In genomic region chr9:37460043-37460960, GRCm38 (mm10) we compare ENCODE assay signal across 8 mouse cellular contexts. TPM values are rescaled to one million over a fixed set of nuclear protein-coding genes. Genes with fewer than 3 reads are reported as not detected.
DNase-seq lines count a peak whose midpoint lies in the region; ATAC-seq and TF ChIP-seq lines count a peak whose summit lies in the region.

No protein-coding gene starts in this region.

- DNase-seq in thymus, postnatal 14 days: peak; percentile 15
- DNase-seq in thymus, adult 2 months: no peak
- peak; percentile 32 to 37 for DNase-seq in cerebellum, postnatal 36 days
- peak; percentile 56 for DNase-seq in kidney, postnatal 10 days
- DNase-seq in retina, postnatal 1 day: peak; percentile 84
- no peak for DNase-seq in T-cell, adult 2 months (ENCODE audit: low spot score)

- no peaks in the 10 kb centered on the region for H3K36me3 ChIP-seq in thymus, adult 2 months (ENCODE audit: control insufficient read depth, insufficient read depth, low read length)
- H3K36me3 ChIP-seq in heart, embryonic 11.5 days (ENCODE audit: control insufficient read depth, insufficient read depth, low read length): no peaks in the 10 kb centered on the region
- H3K36me3 ChIP-seq in liver, embryonic 16.5 days (ENCODE audit: control insufficient read depth, insufficient read depth): no peaks in the 10 kb centered on the region

- no peak overlapping the region for H3K4me3 ChIP-seq in thymus, adult 2 months (ENCODE audit: control insufficient read depth, insufficient read depth, low read length)
- peak overlapping the region; percentile 44 for H3K4me3 ChIP-seq in heart, embryonic 11.5 days (ENCODE audit: low read depth, low read length)
- peak overlapping the region; percentile 37 for H3K4me3 ChIP-seq in liver, embryonic 16.5 days (ENCODE audit: low read depth, low read length)

- H3K27me3 ChIP-seq in thymus, adult 2 months (ENCODE audit: control insufficient read depth, insufficient read depth, low read length): peaks cover 21% of the 10 kb centered on the region
- peaks cover 75% of the 10 kb centered on the region for H3K27me3 ChIP-seq in heart, embryonic 11.5 days (ENCODE audit: control insufficient read depth, insufficient read depth, low read length)
- H3K27me3 ChIP-seq in liver, embryonic 16.5 days (ENCODE audit: control insufficient read depth, insufficient read depth, low read depth, low read length): peaks cover 79% of the 10 kb centered on the region

- TF ChIP-seq CTCF in thymus, adult 2 months (IDR thresholded peaks at IDR 0.05; ENCODE audit: borderline replicate concordance, control insufficient read depth, extremely low read depth, insufficient read depth, low read length, poor library complexity): no peak

- H3K27ac ChIP-seq in thymus, adult 2 months (ENCODE audit: control insufficient read depth, insufficient read depth, low read length): no peak overlapping the region
- no peak overlapping the region for H3K27ac ChIP-seq in heart, embryonic 11.5 days (ENCODE audit: low read depth, low read length)
- H3K27ac ChIP-seq in liver, embryonic 16.5 days (ENCODE audit: low read length): no peak overlapping the region

- H3K4me1 ChIP-seq in thymus, adult 2 months (replicated peaks; ENCODE audit: control insufficient read depth, insufficient read depth, low read length): no peaks in the 10 kb centered on the region
- H3K4me1 ChIP-seq in heart, embryonic 11.5 days (ENCODE audit: control insufficient read depth, insufficient read depth, low read length): peaks cover 6% of the 10 kb centered on the region; the same call in 1 of the 2 replicates
- H3K4me1 ChIP-seq in liver, embryonic 16.5 days (ENCODE audit: control insufficient read depth, low read depth, low read length): peaks cover 4% of the 10 kb centered on the region; the same call in 1 of the 2 replicates

- peak overlapping the region; percentile 80 for H3K4me2 ChIP-seq in heart, embryonic 11.5 days
- peak overlapping the region; percentile 42 for H3K4me2 ChIP-seq in liver, embryonic 16.5 days (ENCODE audit: low read depth, low read length)

- no peak for TF ChIP-seq POLR2A in thymus, adult 2 months (IDR thresholded peaks at IDR 0.05; ENCODE audit: control insufficient read depth, extremely low read depth, insufficient read depth, low read length, poor library complexity)

- no peak overlapping the region for H3K9ac ChIP-seq in heart, embryonic 11.5 days (ENCODE audit: low read depth, low read length)
- no peak overlapping the region for H3K9ac ChIP-seq in liver, embryonic 16.5 days (ENCODE audit: low read depth, low read length)

- ATAC-seq in heart, embryonic 11.5 days (replicated peaks; ENCODE audit: insufficient number of reproducible peaks, low FRiP score, low TSS enrichment): no peak; the same call in 1 of the 2 replicates
- ATAC-seq in liver, embryonic 16.5 days (ENCODE audit: low read depth): no peak

- 2% methylated on average over 81 of the region's 81 CpGs for WGBS in thymus, adult 2 months
- under 1% methylated on average over 81 of the region's 81 CpGs for WGBS in heart, embryonic 11.5 days (ENCODE audit: insufficient replicate concordance)
- under 1% methylated on average over 76 of the region's 81 CpGs for WGBS in liver, embryonic 16.5 days (ENCODE audit: insufficient replicate concordance)

- no peaks in the 10 kb centered on the region for H3K9me3 ChIP-seq in heart, embryonic 11.5 days (replicated peaks; ENCODE audit: control insufficient read depth, low read length)
- H3K9me3 ChIP-seq in liver, embryonic 16.5 days (replicated peaks; ENCODE audit: control insufficient read depth, low read length): no peaks in the 10 kb centered on the region

RNA-seq across cellular contexts. Expression of gene Robo3, which starts 27.3 kb away (rescaled TPM):
- polyA plus RNA-seq in thymus, adult 2 months (2012; rRNA removed): 0.78 and 0.94 TPM in 2 replicates
- 0.29 and 0.35 TPM in 2 replicates for polyA plus RNA-seq in heart, embryonic 11.5 days (2014; fragmentation: Nextera tagmentation; extraction: Ambion mirVana)
- 0.11 and 0.14 TPM in 2 replicates for polyA plus RNA-seq in liver, embryonic 16.5 days (2015; fragmentation: Nextera tagmentation; extraction: Ambion mirVana)

RNA-seq across cellular contexts. Expression of gene Msantd2, which starts 28.8 kb away (rescaled TPM):
- polyA plus RNA-seq in thymus, adult 2 months (2012; rRNA removed): 42.8 and 42.9 TPM in 2 replicates
- polyA plus RNA-seq in heart, embryonic 11.5 days (2014; fragmentation: Nextera tagmentation; extraction: Ambion mirVana): 20.2 and 20.5 TPM in 2 replicates
- polyA plus RNA-seq in liver, embryonic 16.5 days (2015; fragmentation: Nextera tagmentation; extraction: Ambion mirVana): 2.5 and 2.7 TPM in 2 replicates

RNA-seq across cellular contexts. Expression of gene Robo4, which starts 58.6 kb away (rescaled TPM):
- polyA plus RNA-seq in thymus, adult 2 months (2012; rRNA removed): 5.5 and 6.6 TPM in 2 replicates
- 2.5 and 3.3 TPM in 2 replicates for polyA plus RNA-seq in heart, embryonic 11.5 days (2014; fragmentation: Nextera tagmentation; extraction: Ambion mirVana)
- 3.0 and 3.1 TPM in 2 replicates for polyA plus RNA-seq in liver, embryonic 16.5 days (2015; fragmentation: Nextera tagmentation; extraction: Ambion mirVana)

Comparison
In these comparisons a context has a peak if more than half of its experiments do, and no peak if none do; other contexts are left out.
1. DNase-seq: peak in thymus, postnatal 14 days (single experiment), cerebellum, postnatal 36 days (2 of 2), kidney, postnatal 10 days (single experiment) and retina, postnatal 1 day (single experiment); none in thymus, adult 2 months (single experiment) and T-cell, adult 2 months (single experiment).